Comparison of ENCODE assay signal across 9 mouse cellular contexts in genomic region chr2:30829315-30829714, GRCm38 (mm10). TPM values are rescaled to one million over a fixed set of nuclear protein-coding genes. Genes with fewer than 3 reads are reported as not detected.
DNase-seq lines count a peak whose midpoint lies in the region; ATAC-seq and TF ChIP-seq lines count a peak whose summit lies in the region.
"Had no signal": no experiment of that assay in that cellular context is flagged by ENCODE, and none has a peak within 500 bp of the region (broad histone marks: within the 10 kb centered on the region; RNA-seq: fewer than 3 reads in every experiment).

No protein-coding gene starts in this region.

- peak; percentile 83 for TF ChIP-seq CTCF in liver, postnatal 0 days (IDR thresholded peaks at IDR 0.05; ENCODE audit: low read depth)

- H3K9ac ChIP-seq in liver, postnatal 0 days (replicated peaks) = no peak overlapping the region
- H3K9ac ChIP-seq: stomach, embryonic 15.5 days had no signal

- WGBS in liver, postnatal 0 days (ENCODE audit: insufficient replicate concordance) = 38% methylated on average over 5 of the region's 5 CpGs

- no peaks in the 10 kb centered on the region for H3K9me3 ChIP-seq in liver, postnatal 0 days (ENCODE audit: low read length)
- H3K9me3 ChIP-seq: stomach, embryonic 15.5 days had no signal

- H3K4me2 ChIP-seq in liver, postnatal 0 days (ENCODE audit: low read depth, low read length) = no peak overlapping the region
- H3K4me2 ChIP-seq: stomach, embryonic 15.5 days had no signal

- H3K4me1 ChIP-seq in liver, postnatal 0 days (ENCODE audit: insufficient read depth) = peaks cover 23% of the 10 kb centered on the region

- H3K27me3 ChIP-seq in liver, postnatal 0 days (ENCODE audit: insufficient read depth, low read length) = no peaks in the 10 kb centered on the region
- H3K27me3 ChIP-seq: stomach, embryonic 15.5 days had no signal

- no peak overlapping the region for H3K4me3 ChIP-seq in liver, postnatal 0 days (ENCODE audit: low read depth, low read length)
- H3K4me3 ChIP-seq: stomach, embryonic 15.5 days had no signal

- no peak overlapping the region for H3K27ac ChIP-seq in liver, postnatal 0 days (ENCODE audit: low read depth)
- H3K27ac ChIP-seq: stomach, embryonic 15.5 days had no signal

- TF ChIP-seq EP300 in liver, postnatal 0 days (IDR thresholded peaks at IDR 0.05; ENCODE audit: low read depth) = no peak

- ATAC-seq in liver, postnatal 0 days = no peak

- intact Hi-C loops in heart, postnatal 14 days (cut with DNase I) = no loop called here
- intact Hi-C loops in heart, postnatal 25 days (cut with DNase I) = no loop called here

- H3K36me3 ChIP-seq in liver, postnatal 0 days (replicated peaks; ENCODE audit: insufficient read depth, low read length) = peaks cover 24% of the 10 kb centered on the region

- DNase-seq in heart, postnatal 14 days = peak; percentile 26 to 44
- no peak for DNase-seq in heart, postnatal 25 days (ENCODE audit: low spot score)
- DNase-seq in B cell, adult 2 months = peak; percentile 65 to 67
- peak; percentile 88 for DNase-seq in R1 (ENCODE audit: low read depth, low spot score)
- peak; percentile 71 for DNase-seq in liver, postnatal 0 days
- peak; percentile 66 for DNase-seq in thymus, postnatal 25 days
- no peak for DNase-seq in ovary, postnatal 10 days (ENCODE audit: low spot score)
- no peak for DNase-seq in gastrocnemius, adult 8-10 months (ENCODE audit: low spot score in 2 of 2)

RNA-seq across cellular contexts. Expression of gene Asb6, which starts 0.8 kb away (rescaled TPM):
- 1 to 10 TPM; 7.9 to 9.0 TPM for total RNA-seq in heart, postnatal 14 days (2021)
- total RNA-seq in heart, postnatal 25 days (2021) = 1 to 10 TPM; 9.3 to 9.5 TPM
- 16.7 and 16.9 TPM in 2 replicates for polyA plus RNA-seq in liver, postnatal 0 days (2015; fragmentation: Nextera tagmentation; extraction: Ambion mirVana)
- 1 to 10 TPM; 6.3 to 7.9 (median 7.2) TPM for total RNA-seq in gastrocnemius, adult 8-10 months (2022)

RNA-seq across cellular contexts. Expression of gene Prrx2, which starts 5.5 kb away (rescaled TPM):
- total RNA-seq in heart, postnatal 14 days (2021) = 1 to 10 TPM in 1 of 2 experiments, under 1 TPM in 1; 0.80 to 1.2 TPM
- 1 to 10 TPM in 1 of 2 experiments, under 1 TPM in 1; 0.61 to 1.9 TPM for total RNA-seq in heart, postnatal 25 days (2021)
- polyA plus RNA-seq in liver, postnatal 0 days (2015; fragmentation: Nextera tagmentation; extraction: Ambion mirVana) = 0.07 and 0.17 TPM in 2 replicates
- 1 to 10 TPM in 1 of 4 experiments, under 1 TPM in 3; 0.65 to 2.0 (median 0.78) TPM for total RNA-seq in gastrocnemius, adult 8-10 months (2022)

RNA-seq across cellular contexts. Expression of gene Ntmt1, which starts 21.7 kb away (rescaled TPM):
- total RNA-seq in heart, postnatal 14 days (2021) = 10 to 100 TPM; 30.0 to 34.5 TPM
- 10 to 100 TPM; 30.6 to 31.1 TPM for total RNA-seq in heart, postnatal 25 days (2021)
- polyA plus RNA-seq in liver, postnatal 0 days (2015; fragmentation: Nextera tagmentation; extraction: Ambion mirVana) = 27.8 and 30.2 TPM in 2 replicates
- total RNA-seq in gastrocnemius, adult 8-10 months (2022) = 10 to 100 TPM in 3 of 4 experiments, 1 to 10 TPM in 1; 9.7 to 14.5 (median 13.3) TPM

RNA-seq across cellular contexts. Expression of gene 1700001O22Rik, which starts 25.9 kb away (rescaled TPM):
- total RNA-seq in heart, postnatal 14 days (2021) = 1 to 10 TPM in 1 of 2 experiments, under 1 TPM in 1; 0.57 to 1.0 TPM
- total RNA-seq in heart, postnatal 25 days (2021) = under 1 TPM; 0.26 to 0.70 TPM
- not detected in 2 replicates for polyA plus RNA-seq in liver, postnatal 0 days (2015; fragmentation: Nextera tagmentation; extraction: Ambion mirVana)
- 10 to 100 TPM in 2 of 4 experiments, 1 to 10 TPM in 1, under 1 TPM in 1; 0.80 to 25.5 (median 10.2) TPM for total RNA-seq in gastrocnemius, adult 8-10 months (2022)

Comparison
In these comparisons a context has a peak if more than half of its experiments do, and no peak if none do; other contexts are left out.
1. DNase-seq: peak in heart, postnatal 14 days (2 of 2), B cell, adult 2 months (2 of 2), R1 (single experiment), liver, postnatal 0 days (single experiment) and thymus, postnatal 25 days (single experiment); none in heart, postnatal 25 days (single experiment), ovary, postnatal 10 days (single experiment) and gastrocnemius, adult 8-10 months (0 of 2).